Mouse (Mus musculus) hindbrain, embryonic 14.5 days (tissue): ENCODE data around the gene Rab11a. TPM values are rescaled to one million over a fixed set of nuclear protein-coding genes. Genes with fewer than 3 reads are reported as not detected.

Experiments used
- ATAC-seq: fragments of 200-750 bp; cut with Nextera tagmentation; 2 replicates; pipeline ENCODE4 v1.8.0; 2017; ENCODE audit warnings: moderate number of reproducible peaks, mild to moderate bottlenecking, moderate TSS enrichment, moderate library complexity; ENCODE audit not compliant: low FRiP score
- DNase-seq: peaks from one replicate; pipeline ENCODE4 v3.0.0-alpha.2; 2015; ENCODE audit warnings: low spot score
- H3K27ac ChIP-seq: fragments of 300-500 bp; sonication (generic); 2 replicates; pipeline ENCODE4 v1.5.1; 2014; ENCODE audit warnings: mild to moderate bottlenecking, moderate library complexity
- H3K27me3 ChIP-seq: fragments of 300-500 bp; sonication (generic); 2 replicates; pipeline ENCODE4 v1.6.1; 2014; ENCODE audit warnings: mild to moderate bottlenecking, low read length, mixed read lengths; ENCODE audit not compliant: control insufficient read depth, insufficient read depth
- H3K36me3 ChIP-seq: fragments of 300-500 bp; sonication (generic); replicated peaks from 2 replicates; pipeline ENCODE4 v1.6.1; 2014; ENCODE audit not compliant: control insufficient read depth, insufficient read depth
- H3K4me1 ChIP-seq: fragments of 300-500 bp; sonication (generic); replicated peaks from 2 replicates; pipeline ENCODE4 v1.6.1; 2014; ENCODE audit warnings: antibody characterized with exemption, low read length, mixed read lengths; ENCODE audit not compliant: control insufficient read depth, insufficient read depth
- H3K4me2 ChIP-seq: fragments of 300-500 bp; sonication (generic); replicated peaks from 2 replicates; pipeline ENCODE4 v1.6.1; 2014; ENCODE audit warnings: mild to moderate bottlenecking, moderate library complexity
- H3K4me3 ChIP-seq: fragments of 300-500 bp; sonication (generic); replicated peaks from 2 replicates; pipeline ENCODE4 v1.5.1; 2014; ENCODE audit warnings: mild to moderate bottlenecking, low read length
- H3K9ac ChIP-seq: fragments of 300-500 bp; sonication (generic); 2 replicates; pipeline ENCODE4 v1.6.1; 2014
- H3K9me3 ChIP-seq: fragments of 300-500 bp; sonication (generic); 2 replicates; pipeline ENCODE4 v1.6.1; 2016; ENCODE audit warnings: low read length; ENCODE audit not compliant: control insufficient read depth
- WGBS: fragments of 180-500 bp; shearing (Covaris S2); extraction: QIAGEN DNeasy Blood & Tissue Kit; methylation state at CpG from one replicate; pipeline ENCODE4 v1.1.7; 2014; 5-methylcytosine and 5-hydroxymethylcytosine counted together
- polyA plus RNA-seq: library from polyadenylated mRNA; unstranded; fragments of >200 nt; fragmentation: Nextera tagmentation; extraction: Ambion mirVana; gene quantifications from 2 replicates; pipeline ENCODE4 v1.2.1, GENCODE M21; 2014

The Rab11a gene
- polyA plus RNA-seq, result 450 and 457 TPM in 2 replicates

DNA sequence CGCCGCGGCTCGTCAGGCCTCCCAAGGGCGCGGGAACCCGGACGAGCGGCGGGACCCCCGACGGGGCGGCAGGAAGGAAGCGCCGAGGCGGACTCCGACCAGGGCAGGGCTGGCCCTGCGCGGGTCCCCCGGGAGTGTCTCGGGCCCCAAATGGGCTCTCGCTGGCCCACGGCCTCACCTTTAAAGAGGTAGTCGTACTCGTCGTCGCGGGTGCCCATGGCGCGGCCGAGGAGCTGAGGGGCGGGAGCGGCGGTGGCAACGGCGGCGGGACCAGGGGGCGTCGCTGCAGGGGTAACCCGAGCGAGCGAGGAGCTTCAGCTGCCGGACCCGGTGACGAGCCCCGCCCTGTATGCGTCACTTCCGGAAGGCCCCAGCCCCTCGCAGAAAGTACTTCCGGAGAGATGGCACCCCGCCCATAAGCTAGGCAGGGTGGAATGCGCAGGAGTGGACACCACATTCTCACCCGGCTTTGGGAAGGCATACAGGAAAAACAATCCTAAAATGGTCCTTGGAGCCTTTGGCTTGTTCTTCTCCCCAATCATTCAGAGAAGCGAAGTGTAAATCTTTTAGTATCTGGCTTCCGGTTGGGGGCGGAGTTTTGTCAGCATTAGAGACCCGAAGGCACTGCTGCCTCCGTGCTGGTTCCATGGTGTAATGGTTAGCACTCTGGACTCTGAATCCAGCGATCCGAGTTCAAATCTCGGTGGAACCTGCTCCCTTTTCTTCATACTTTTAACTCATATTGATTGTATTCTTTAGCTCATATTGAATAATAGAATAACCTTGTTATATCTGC, at the start of gene Rab11a:
Gene Rab11a, minus strand, starts transcription at position 353 of the 796 bp plus-strand sequence.
- Histone ChIP-seq H3K27me3 (no peaks in the 10 kb centered on the region), H3K9me3 (no peaks in the 10 kb centered on the region), H3K9ac (peak within 1 kb of the TSS; percentile 82), H3K4me3 (peak within 1 kb of the TSS; percentile 59), H3K27ac (peak within 1 kb of the TSS; percentile 94), H3K36me3 (no peaks in the 10 kb centered on the region), H3K4me2 (peak within 1 kb of the TSS; percentile 67), H3K4me1 (peaks cover 7% of the 10 kb centered on the region)
- peak; percentile 98 for DNase-seq
- peak; percentile 96 for ATAC-seq
- under 1% methylated on average over 44 of the region's 61 CpGs for WGBS

DNA sequence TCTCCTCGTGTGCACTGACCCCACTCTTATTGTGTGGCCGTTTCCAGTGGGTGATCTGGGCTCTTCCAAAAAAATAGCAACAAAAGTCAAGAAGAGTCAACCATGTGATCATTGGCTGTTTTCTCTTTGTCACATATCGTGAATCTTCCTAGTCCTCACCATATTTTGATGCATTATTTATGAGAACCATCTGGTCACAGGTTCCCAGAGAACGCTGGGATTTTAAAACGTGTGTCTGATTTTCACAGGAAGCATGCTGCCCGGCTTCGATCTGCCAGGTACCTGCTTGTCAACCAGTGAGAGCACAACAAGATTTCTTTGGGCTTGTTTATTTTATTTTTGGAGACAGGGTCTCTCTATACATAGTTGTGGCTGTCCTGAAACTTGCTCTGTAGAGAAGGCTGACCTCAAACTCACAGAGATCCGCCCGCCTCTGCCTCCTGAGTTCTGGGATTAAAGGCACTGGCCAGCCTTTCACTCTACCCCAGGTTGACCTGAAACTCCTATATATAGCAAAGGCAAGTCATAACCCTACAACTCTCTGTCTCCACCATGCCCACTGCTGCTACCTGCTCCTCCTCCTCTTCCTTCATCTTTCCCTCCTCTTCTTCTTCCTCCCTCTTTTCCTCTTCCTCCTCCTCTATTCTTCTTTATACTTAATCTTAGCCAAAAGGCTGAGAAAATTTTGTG, 48.8 kb upstream of the Rab11a start:
- H3K4me3 ChIP-seq, result no peak overlapping the region
- H3K9me3 ChIP-seq, result no peaks in the 10 kb centered on the region
- no peaks in the 10 kb centered on the region for H3K27me3 ChIP-seq
- DNase-seq, result no peak
- 63% methylated on average over 9 of the region's 9 CpGs for WGBS
- H3K4me2 ChIP-seq, result no peak overlapping the region
- H3K36me3 ChIP-seq, result no peaks in the 10 kb centered on the region
- H3K4me1 ChIP-seq, result 0 out of 2 replicates have a peak, but pooled peaks cover 3% of the 10 kb centered on the region
- no peak overlapping the region for H3K9ac ChIP-seq
- ATAC-seq, result no peak
- no peak overlapping the region for H3K27ac ChIP-seq

DNA sequence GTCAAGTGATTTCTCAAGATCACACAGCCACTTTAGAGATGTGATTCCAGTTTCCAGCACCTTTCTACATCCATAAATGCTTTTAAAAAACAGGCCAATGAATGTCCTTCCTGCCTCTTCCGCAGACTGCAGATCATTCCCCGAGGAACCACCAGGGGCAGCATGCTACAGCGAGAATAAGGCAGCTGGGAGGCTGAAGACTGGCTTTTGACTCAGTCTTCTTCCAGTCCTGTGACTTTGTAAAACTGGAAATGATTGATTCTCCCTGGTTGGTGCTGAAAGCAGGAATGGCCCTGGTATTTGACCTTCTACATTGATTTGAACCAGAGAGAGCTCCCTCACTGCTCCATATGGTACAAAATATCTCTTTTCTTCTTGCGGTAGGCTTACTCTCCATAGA, 47.3 kb upstream of the Rab11a start:
- H3K36me3 ChIP-seq, result no peaks in the 10 kb centered on the region
- DNase-seq (peak; percentile 54), ATAC-seq (no peak)
- H3K4me1 ChIP-seq, result 0 out of 2 replicates have a peak, but pooled peaks cover 3% of the 10 kb centered on the region
- no peaks in the 10 kb centered on the region for H3K9me3 ChIP-seq
- H3K4me2 ChIP-seq, result no peak overlapping the region
- no peak overlapping the region for H3K27ac ChIP-seq
- H3K27me3 ChIP-seq, result no peaks in the 10 kb centered on the region
- H3K4me3 ChIP-seq, result no peak overlapping the region
- WGBS, result 37% methylated on average over 4 of the region's 4 CpGs
- H3K9ac ChIP-seq, result no peak overlapping the region

DNA sequence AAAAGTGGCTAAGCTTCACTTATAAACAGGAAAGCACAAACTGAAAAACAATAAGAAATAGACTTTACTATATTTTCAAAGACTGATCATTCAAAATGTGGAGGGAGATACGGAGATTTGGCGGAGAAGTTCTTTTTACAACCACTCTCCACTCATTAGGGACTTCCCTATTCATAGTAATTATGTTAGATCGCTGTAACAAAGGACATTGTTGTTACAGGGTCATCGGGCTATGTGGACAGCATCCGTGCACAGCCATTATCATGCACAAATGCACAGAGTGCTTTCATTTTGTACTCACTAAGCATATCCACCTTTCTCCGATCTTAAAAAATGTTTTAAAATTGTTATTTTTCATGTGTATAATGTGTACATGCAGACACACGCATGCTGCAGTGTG, 46.0 kb upstream of the Rab11a start:
- Histone ChIP-seq H3K27me3 (no peaks in the 10 kb centered on the region), H3K4me3 (no peak overlapping the region), H3K27ac (no peak overlapping the region), H3K4me1 (0 out of 2 replicates have a peak, but pooled peaks cover 3% of the 10 kb centered on the region), H3K36me3 (no peaks in the 10 kb centered on the region), H3K4me2 (no peak overlapping the region), H3K9ac (no peak overlapping the region), H3K9me3 (no peaks in the 10 kb centered on the region)
- DNase-seq, result no peak
- 56% methylated on average over 7 of the region's 7 CpGs for WGBS
- no peak for ATAC-seq

DNA sequence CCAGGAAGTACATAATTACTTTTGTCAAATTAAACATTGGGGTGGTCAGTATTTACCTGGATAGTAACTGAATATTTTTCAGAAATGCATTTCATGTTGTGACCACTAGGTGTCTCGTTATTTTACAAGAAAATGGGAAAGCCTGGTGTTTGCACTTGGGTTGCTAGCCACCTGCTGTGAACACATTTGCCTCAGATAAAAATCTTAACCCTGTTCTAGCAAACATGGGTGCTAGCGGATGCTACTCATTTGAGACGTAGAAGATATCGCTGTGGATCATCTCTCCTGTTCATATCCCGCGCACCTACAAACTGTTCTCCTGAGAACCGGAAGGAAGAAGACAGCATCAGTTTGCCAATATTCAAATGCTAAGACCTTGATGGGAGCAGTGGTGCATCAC, 42.1 kb upstream of the Rab11a start:
- no peaks in the 10 kb centered on the region for H3K9me3 ChIP-seq
- no peak overlapping the region for H3K9ac ChIP-seq
- H3K4me3 ChIP-seq, result no peak overlapping the region
- DNase-seq (peak; percentile 79), ATAC-seq (no peak)
- H3K36me3 ChIP-seq, result no peaks in the 10 kb centered on the region
- H3K27ac ChIP-seq, result no peak overlapping the region
- H3K27me3 ChIP-seq, result no peaks in the 10 kb centered on the region
- H3K4me1 ChIP-seq, result peaks cover 1% of the 10 kb centered on the region; the same call in 1 of the 2 replicates
- 49% methylated on average over 7 of the region's 7 CpGs for WGBS
- no peak overlapping the region for H3K4me2 ChIP-seq

DNA sequence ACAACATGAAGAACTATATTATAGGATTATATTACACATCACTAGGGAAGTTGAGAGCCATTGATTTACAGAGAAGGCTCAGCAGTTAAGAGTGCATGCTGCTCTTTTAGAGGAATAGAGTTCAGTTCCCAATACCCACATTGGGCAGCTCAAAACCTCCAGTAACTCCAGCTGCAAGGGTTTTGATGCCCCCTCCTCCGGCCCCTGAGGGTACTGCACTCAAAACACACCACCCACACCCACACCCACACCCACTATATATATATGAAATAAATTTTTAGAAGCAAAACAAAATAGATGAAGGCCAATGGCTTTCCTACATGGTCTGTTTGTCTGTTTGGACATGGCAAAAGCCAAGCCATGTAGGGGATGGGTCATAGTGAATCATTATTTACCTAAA, 40.6 kb upstream of the Rab11a start:
- no peak for ATAC-seq
- WGBS, result 92% methylated on average over 1 of the region's 1 CpGs
- Histone ChIP-seq H3K27ac (no peak overlapping the region), H3K9me3 (no peaks in the 10 kb centered on the region), H3K9ac (no peak overlapping the region), H3K4me3 (no peak overlapping the region), H3K4me1 (peaks cover 6% of the 10 kb centered on the region; the same call in 1 of the 2 replicates), H3K27me3 (no peaks in the 10 kb centered on the region), H3K36me3 (no peaks in the 10 kb centered on the region), H3K4me2 (no peak overlapping the region)
- no peak for DNase-seq

DNA sequence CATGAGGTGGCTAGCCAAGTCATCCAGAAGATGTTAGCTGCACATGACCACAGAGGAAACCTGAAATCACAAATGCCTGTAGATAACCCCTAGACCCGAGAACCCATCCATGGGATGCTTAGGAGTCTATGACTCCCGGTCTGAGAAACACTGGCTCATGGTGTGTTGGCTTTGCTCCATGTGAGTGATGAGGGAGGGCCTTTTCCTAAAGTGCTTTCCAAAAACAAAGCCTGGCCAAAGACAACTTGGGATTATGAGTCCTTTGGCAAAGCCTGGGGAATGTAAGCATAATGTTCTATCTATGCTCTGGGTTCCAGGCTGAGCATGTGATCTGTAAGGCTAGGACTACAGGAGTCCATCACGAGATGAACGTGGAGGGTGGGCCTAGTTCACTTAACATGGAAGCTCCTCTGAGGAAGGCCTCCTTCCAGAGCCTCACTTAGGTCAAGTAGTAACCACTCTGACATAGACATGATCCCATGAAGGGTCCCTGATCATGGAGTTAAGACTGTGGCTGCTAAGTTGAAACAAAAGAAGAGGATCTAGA, 40.0 kb upstream of the Rab11a start:
- ATAC-seq (no peak), DNase-seq (no peak)
- H3K27me3 ChIP-seq, result no peaks in the 10 kb centered on the region
- H3K9me3 ChIP-seq, result no peaks in the 10 kb centered on the region
- no peak overlapping the region for H3K4me3 ChIP-seq
- no peak overlapping the region for H3K4me2 ChIP-seq
- H3K4me1 ChIP-seq, result peaks cover 6% of the 10 kb centered on the region; the same call in 1 of the 2 replicates
- H3K27ac ChIP-seq, result no peak overlapping the region
- no peaks in the 10 kb centered on the region for H3K36me3 ChIP-seq
- H3K9ac ChIP-seq, result no peak overlapping the region
- 93% methylated on average over 4 of the region's 4 CpGs for WGBS

DNA sequence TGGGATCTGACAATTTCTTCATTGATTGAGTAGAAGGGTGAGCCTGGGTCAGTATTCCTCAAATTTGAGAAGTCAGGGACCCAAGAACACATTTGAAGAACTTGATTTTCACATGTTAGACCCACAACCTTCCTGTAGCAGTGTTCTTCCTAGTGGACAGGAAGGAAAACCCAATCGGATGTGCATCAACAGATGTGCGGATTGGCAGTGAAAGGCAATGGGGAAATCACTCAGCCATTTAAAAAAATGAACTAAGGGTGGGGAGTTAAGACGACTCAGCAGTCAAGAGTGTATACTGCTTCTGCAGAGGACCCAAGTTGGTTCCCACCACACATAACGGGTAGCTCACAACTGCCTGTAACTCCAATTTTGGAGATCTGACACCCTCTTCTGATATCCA, 37.9 kb upstream of the Rab11a start:
- no peaks in the 10 kb centered on the region for H3K9me3 ChIP-seq
- H3K36me3 ChIP-seq, result no peaks in the 10 kb centered on the region
- H3K9ac ChIP-seq, result no peak overlapping the region
- no peak overlapping the region for H3K27ac ChIP-seq
- no peak overlapping the region for H3K4me2 ChIP-seq
- H3K4me3 ChIP-seq, result no peak overlapping the region
- peaks cover 15% of the 10 kb centered on the region; the same call in 1 of the 2 replicates for H3K4me1 ChIP-seq
- no peak for ATAC-seq
- WGBS, result 89% methylated on average over 4 of the region's 4 CpGs
- H3K27me3 ChIP-seq, result no peaks in the 10 kb centered on the region
- no peak for DNase-seq

DNA sequence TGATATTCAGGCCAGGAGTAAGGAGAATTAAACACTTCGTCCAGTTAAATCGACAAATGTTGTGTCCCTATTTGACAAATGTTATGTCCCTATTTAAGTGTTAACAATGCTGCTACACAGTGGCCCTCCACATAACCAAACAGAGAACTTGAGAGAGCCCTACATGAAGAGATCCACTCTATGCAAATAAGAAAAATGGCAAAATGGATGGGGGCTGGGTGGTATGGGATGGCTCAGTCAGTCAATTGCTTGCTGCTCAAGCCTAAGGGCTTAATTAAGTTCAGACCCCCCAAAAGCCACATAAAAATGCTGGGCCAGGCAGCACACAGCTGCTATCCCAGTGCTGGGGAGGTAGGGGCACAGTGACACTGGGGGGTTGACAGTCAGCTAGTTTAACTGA, 37.3 kb upstream of the Rab11a start:
- H3K9me3 ChIP-seq, result no peaks in the 10 kb centered on the region
- DNase-seq (no peak), ATAC-seq (no peak)
- H3K4me3 ChIP-seq, result no peak overlapping the region
- WGBS, result 39% methylated on average over 2 of the region's 2 CpGs
- no peaks in the 10 kb centered on the region for H3K27me3 ChIP-seq
- peaks cover 15% of the 10 kb centered on the region; the same call in 1 of the 2 replicates for H3K4me1 ChIP-seq
- no peak overlapping the region for H3K4me2 ChIP-seq
- no peak overlapping the region for H3K9ac ChIP-seq
- peak overlapping the region; percentile 57; the same call in 1 of the 2 replicates for H3K27ac ChIP-seq
- no peaks in the 10 kb centered on the region for H3K36me3 ChIP-seq
